Mouse (Mus musculus) liver, postnatal 0 days (tissue): ENCODE data around the gene Olfr715b. TPM values are rescaled to one million over a fixed set of nuclear protein-coding genes. Genes with fewer than 3 reads are reported as not detected.
"Not testable (repeated sequence)": the region's sequence is repeated elsewhere in the genome, so short reads cannot be mapped to it uniquely, and the experiment has no call there.

Experiments
- ATAC-seq: fragments of 200-750 bp; cut with Nextera tagmentation; 2 replicates; pipeline ENCODE4 v1.8.0; 2017; ENCODE audit warnings: mild to moderate bottlenecking, moderate library complexity
- DNase-seq: peaks from one replicate; pipeline ENCODE4 v3.0.0-alpha.2; 2016
- H3K27ac ChIP-seq: fragments of 300-500 bp; sonication (generic); 2 replicates; pipeline ENCODE4 v1.5.1; 2014; ENCODE audit warnings: antibody characterized with exemption, moderate library complexity, mild to moderate bottlenecking, low read depth
- H3K27me3 ChIP-seq: fragments of 300-500 bp; sonication (generic); 2 replicates; pipeline ENCODE4 v1.6.1; 2014; ENCODE audit warnings: low read length, control low read depth, mixed read lengths; ENCODE audit not compliant: insufficient read depth
- H3K36me3 ChIP-seq: fragments of 300-500 bp; sonication (generic); replicated peaks from 2 replicates; pipeline ENCODE4 v1.6.1; 2014; ENCODE audit warnings: mild to moderate bottlenecking, control low read depth, low read length, moderate library complexity, mixed read lengths; ENCODE audit not compliant: insufficient read depth
- H3K4me1 ChIP-seq: fragments of 300-500 bp; sonication (generic); 2 replicates; pipeline ENCODE4 v1.6.1; 2014; ENCODE audit warnings: antibody characterized with exemption, mild to moderate bottlenecking, control low read depth; ENCODE audit not compliant: insufficient read depth
- H3K4me2 ChIP-seq: fragments of 300-500 bp; sonication (generic); 2 replicates; pipeline ENCODE4 v1.6.1; 2014; ENCODE audit warnings: low read depth, mild to moderate bottlenecking, low read length, moderate library complexity, mixed read lengths
- H3K4me3 ChIP-seq: fragments of 300-500 bp; sonication (generic); 2 replicates; pipeline ENCODE4 v1.5.1; 2014; ENCODE audit warnings: low read depth, low read length
- H3K9ac ChIP-seq: fragments of 300-500 bp; sonication (generic); replicated peaks from 2 replicates; pipeline ENCODE4 v1.6.1; 2014; ENCODE audit warnings: mild to moderate bottlenecking, moderate library complexity
- H3K9me3 ChIP-seq: fragments of 300-500 bp; sonication (generic); 2 replicates; pipeline ENCODE4 v1.6.1; 2016; ENCODE audit warnings: mild to moderate bottlenecking, control low read depth, low read length, mixed read lengths
- CTCF ChIP-seq: sonication (generic); IDR thresholded peaks from 2 replicates; pipeline ENCODE4 v1.5.1; 2016; ENCODE audit warnings: antibody characterized with exemption, low read depth
- EP300 ChIP-seq: IDR thresholded peaks from 2 replicates; pipeline ENCODE4 v1.6.1; 2016; ENCODE audit warnings: antibody characterized with exemption, low read depth, mild to moderate bottlenecking
- WGBS: fragments of 180-500 bp; shearing (Covaris S2); extraction: QIAGEN DNeasy Blood & Tissue Kit; methylation state at CpG from one replicate; pipeline ENCODE4 v1.1.7; 2014; ENCODE audit not compliant: insufficient replicate concordance; 5-methylcytosine and 5-hydroxymethylcytosine counted together
- polyA plus RNA-seq: library from polyadenylated mRNA; unstranded; fragments of >200 nt; fragmentation: Nextera tagmentation; extraction: Ambion mirVana; gene quantifications from 2 replicates; pipeline ENCODE4 v1.2.1, GENCODE M21; 2015

Gene Olfr715b
- not detected in 2 replicates for polyA plus RNA-seq

DNA sequence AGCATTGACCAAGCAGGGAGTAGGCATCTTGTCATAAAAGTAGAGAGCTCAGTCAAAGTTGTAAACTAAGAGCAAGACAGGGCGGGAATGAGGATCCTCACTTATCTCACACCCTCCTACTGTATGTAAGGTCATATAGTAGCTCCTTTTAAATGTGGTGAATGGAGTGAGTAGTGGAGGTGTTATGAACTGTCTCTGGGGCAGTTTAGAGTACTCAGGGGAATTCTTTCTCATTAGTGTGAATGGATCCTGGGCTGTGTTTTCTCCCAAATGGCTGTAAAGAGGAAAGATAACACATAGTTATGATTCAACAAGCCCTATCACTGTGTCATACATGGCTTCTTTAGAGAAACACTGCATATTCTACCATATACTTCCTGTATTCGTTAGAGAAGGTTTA lies at the start of gene Olfr715b:
Olfr715b (minus strand) TSS at position 101 of the 400 bp plus-strand sequence.
- not testable (repeated sequence) for DNase-seq, H3K4me2 ChIP-seq, H3K27me3 ChIP-seq, H3K4me3 ChIP-seq, ATAC-seq, H3K4me1 ChIP-seq, H3K27ac ChIP-seq, H3K36me3 ChIP-seq, H3K9ac ChIP-seq, H3K9me3 ChIP-seq
- 67% methylated on average over 1 of the region's 2 CpGs for WGBS

GRCm38 (mm10) chr7:107138027-107138426 lies 27.9 kb upstream of the Olfr715b start, which contains the start of gene Olfr716:
Gene Olfr716, plus strand, starts transcription at chr7:107138327.
- not testable (repeated sequence) for H3K36me3 ChIP-seq, ATAC-seq, H3K27ac ChIP-seq, H3K4me2 ChIP-seq, H3K9me3 ChIP-seq, H3K4me1 ChIP-seq, H3K4me3 ChIP-seq, H3K9ac ChIP-seq, DNase-seq, H3K27me3 ChIP-seq
- WGBS, result 54% methylated on average over 2 of the region's 2 CpGs

GRCm38 (mm10) chr7:107130983-107131382 lies 20.8 kb upstream of the Olfr715b start, which contains the start of gene Olfr715:
Gene Olfr715, minus strand, starts transcription at chr7:107131083.
- H3K9ac ChIP-seq, ATAC-seq, H3K36me3 ChIP-seq, H3K27me3 ChIP-seq, H3K9me3 ChIP-seq, DNase-seq, H3K27ac ChIP-seq, H3K4me1 ChIP-seq, H3K4me3 ChIP-seq, H3K4me2 ChIP-seq: not testable (repeated sequence)
- WGBS, result 41% methylated on average over 1 of the region's 3 CpGs

GRCm38 (mm10) chr7:107092920-107093319 lies 17.2 kb downstream of the Olfr715b start, which contains the start of gene Olfr17:
Gene Olfr17, plus strand, starts transcription at chr7:107093220.
- Histone ChIP-seq H3K9ac (no peak within 1 kb of the TSS), H3K4me3 (no peak within 1 kb of the TSS), H3K36me3 (no peaks in the 10 kb centered on the region), H3K4me1 (no peaks in the 10 kb centered on the region), H3K4me2 (no peak within 1 kb of the TSS), H3K27ac (no peak within 1 kb of the TSS), H3K9me3 (no peaks in the 10 kb centered on the region), H3K27me3 (no peaks in the 10 kb centered on the region)
- DNase-seq (no peak), ATAC-seq (no peak)
- TF ChIP-seq EP300, result no peak
- TF ChIP-seq CTCF, result no peak
- WGBS, result 28% methylated on average over 1 of the region's 1 CpGs

DNA sequence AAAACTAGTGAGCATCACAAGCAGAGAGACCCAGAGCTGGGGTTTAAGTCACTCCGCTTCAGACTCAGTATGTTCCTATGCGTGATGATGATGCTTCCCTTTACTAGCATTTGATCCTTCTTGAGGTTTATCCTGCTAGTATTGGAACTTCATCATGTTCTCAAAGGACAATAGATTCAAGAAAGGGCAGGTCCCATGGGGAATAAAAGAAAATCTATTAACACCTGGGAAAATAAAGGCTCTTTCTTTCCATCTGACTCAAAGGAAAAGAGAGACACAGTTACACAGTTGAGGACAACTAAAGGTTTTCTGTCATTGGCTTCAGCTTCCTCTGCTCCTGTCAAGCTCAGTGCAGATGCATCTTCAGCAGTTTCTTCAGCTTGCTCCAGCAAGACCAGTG lies 39.5 kb downstream of the Olfr715b start, which contains the start of gene Olfr714:
Olfr714 (plus strand) TSS at position 301 of the 400 bp plus-strand sequence.
- Histone ChIP-seq H3K9me3 (no peaks in the 10 kb centered on the region), H3K4me3 (no peak within 1 kb of the TSS), H3K4me2 (no peak within 1 kb of the TSS), H3K27ac (no peak within 1 kb of the TSS), H3K36me3 (no peaks in the 10 kb centered on the region), H3K9ac (no peak within 1 kb of the TSS), H3K4me1 (no peaks in the 10 kb centered on the region), H3K27me3 (no peaks in the 10 kb centered on the region)
- whole genome bisulfite sequencing, result 85% methylated on average over 2 of the region's 2 CpGs
- ATAC-seq (no peak), DNase-seq (no peak)
- TF ChIP-seq CTCF (no peak), EP300 (no peak)

Other genes starting within 250 kb of the Olfr715b start
- gene Olfr704, start 247.2 kb downstream of the Olfr715b start, polyA plus RNA-seq, result not detected in 2 replicates
- not detected in 2 replicates for gene Olfr705, start 233.5 kb downstream of the Olfr715b start, polyA plus RNA-seq
- not detected in 2 replicates for gene Olfr706, start 222.2 kb downstream of the Olfr715b start, polyA plus RNA-seq
- gene Olfr707, start 209.1 kb downstream of the Olfr715b start, polyA plus RNA-seq, result not detected in 2 replicates
- not detected in 2 replicates for gene Olfr1532-ps1, start 202.4 kb downstream of the Olfr715b start, polyA plus RNA-seq
- gene Olfr709-ps1, start 178.2 kb downstream of the Olfr715b start, polyA plus RNA-seq, result not detected in 2 replicates
- not detected in 2 replicates for gene Olfr710, start 162.1 kb downstream of the Olfr715b start, polyA plus RNA-seq
- gene Olfr6, start 146.4 kb downstream of the Olfr715b start, polyA plus RNA-seq, result not detected in 2 replicates
- not detected in 2 replicates for gene Olfr711, start 134.9 kb downstream of the Olfr715b start, polyA plus RNA-seq
- gene Olfr2, start 104.3 kb downstream of the Olfr715b start, polyA plus RNA-seq, result not detected in 2 replicates
- gene Olfr713, start 79.2 kb downstream of the Olfr715b start, polyA plus RNA-seq, result not detected in 2 replicates
- not detected in 2 replicates for gene Olfr714, start 39.4 kb downstream of the Olfr715b start, polyA plus RNA-seq
- not detected in 2 replicates for gene Olfr17, start 17.1 kb downstream of the Olfr715b start, polyA plus RNA-seq
- not detected in 2 replicates for gene Olfr715, start 20.7 kb upstream of the Olfr715b start, polyA plus RNA-seq
- not detected in 2 replicates for gene Olfr716, start 28.0 kb upstream of the Olfr715b start, polyA plus RNA-seq
- not detected in 2 replicates for gene Nlrp14, start 56.6 kb upstream of the Olfr715b start, polyA plus RNA-seq
- not detected in 2 replicates for gene Rbmxl2, start 99.1 kb upstream of the Olfr715b start, polyA plus RNA-seq